ENCODE assay signal across 9 mouse cellular contexts in the genomic region with DNA sequence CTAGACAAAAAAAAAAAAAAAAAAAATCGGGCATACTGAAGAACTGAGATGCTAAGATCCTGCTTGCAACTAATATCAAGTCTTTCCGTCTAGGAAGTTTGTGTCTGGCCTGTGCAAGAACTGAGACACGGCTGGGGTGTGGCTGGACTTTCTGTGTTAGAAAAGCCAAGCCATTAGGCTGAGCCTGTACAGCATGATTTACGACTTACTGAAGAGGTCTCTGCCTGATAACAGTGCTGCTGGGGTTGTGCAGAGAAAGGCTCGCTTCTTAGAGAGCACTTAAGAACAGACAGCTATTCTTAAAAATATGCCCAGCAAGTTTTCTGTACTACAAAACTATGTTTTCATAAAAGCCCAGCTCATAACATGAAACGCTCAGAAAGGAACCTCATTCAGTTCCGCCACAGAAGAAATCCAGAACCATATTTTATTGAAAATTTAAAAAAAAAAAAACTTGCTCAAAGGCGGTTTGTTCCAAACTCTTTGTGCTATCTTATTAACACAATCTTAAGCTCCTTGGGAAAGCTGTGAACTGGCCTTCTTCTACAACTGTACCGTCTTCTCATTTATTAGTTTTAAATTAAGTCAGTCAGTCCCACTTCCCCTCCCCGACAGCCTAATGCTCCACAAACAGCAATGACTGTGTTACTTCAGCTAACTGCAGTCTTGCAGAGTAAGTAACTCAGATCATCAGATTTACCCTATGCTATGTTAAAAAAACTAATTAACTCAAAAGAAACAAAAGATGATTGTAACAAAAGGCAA. TPM values are rescaled to one million over a fixed set of nuclear protein-coding genes. Genes with fewer than 3 reads are reported as not detected.
DNase-seq lines count a peak whose midpoint lies in the region; ATAC-seq lines count a peak whose summit lies in the region.
"Had no signal": no experiment of that assay in that cellular context is flagged by ENCODE, and none has a peak within 500 bp of the region (broad histone marks: within the 10 kb centered on the region; RNA-seq: fewer than 3 reads in every experiment).

No protein-coding gene starts in this region.

- no peaks in the 10 kb centered on the region for H3K27me3 ChIP-seq in kidney, embryonic 15.5 days
- H3K27me3 ChIP-seq in forebrain, embryonic 11.5 days (ENCODE audit: control insufficient read depth, insufficient read depth, low read length): no peaks in the 10 kb centered on the region
- H3K27me3 ChIP-seq: limb, embryonic 13.5 days had no signal

- H3K4me1 ChIP-seq in kidney, embryonic 15.5 days: peaks cover 47% of the 10 kb centered on the region
- H3K4me1 ChIP-seq in forebrain, embryonic 11.5 days (replicated peaks; ENCODE audit: control insufficient read depth, insufficient read depth, low read length): peaks cover 12% of the 10 kb centered on the region

- 33% methylated on average over 10 of the region's 10 CpGs for WGBS in kidney, embryonic 15.5 days
- 61% methylated on average over 10 of the region's 10 CpGs for WGBS in forebrain, embryonic 11.5 days

- no peaks in the 10 kb centered on the region for H3K36me3 ChIP-seq in kidney, embryonic 15.5 days
- H3K36me3 ChIP-seq in forebrain, embryonic 11.5 days (ENCODE audit: control insufficient read depth, insufficient read depth, low read length): no peaks in the 10 kb centered on the region
- H3K36me3 ChIP-seq: limb, embryonic 13.5 days had no signal

- H3K9me3 ChIP-seq in kidney, embryonic 15.5 days (replicated peaks): no peaks in the 10 kb centered on the region
- H3K9me3 ChIP-seq in forebrain, embryonic 11.5 days (ENCODE audit: control insufficient read depth, low read length): no peaks in the 10 kb centered on the region
- H3K9me3 ChIP-seq: limb, embryonic 13.5 days had no signal

- no peak for DNase-seq in kidney, postnatal 10 days
- DNase-seq in NIH3T3 (ENCODE audit: low read depth): peak; percentile 40
- DNase-seq in forebrain, embryonic 11.5 days (ENCODE audit: low spot score): no peak
- no peak for DNase-seq in adrenal gland, postnatal 25 days
- DNase-seq in urinary bladder, postnatal 4 days (ENCODE audit: low spot score in 2 of 2): no peak
- DNase-seq: gastrocnemius, postnatal 36 days had no signal

- ATAC-seq in kidney, embryonic 15.5 days (replicated peaks; ENCODE audit: low FRiP score): peak; percentile 78
- no peak for ATAC-seq in forebrain, embryonic 11.5 days (replicated peaks; ENCODE audit: low FRiP score)
- ATAC-seq in megakaryocyte-erythroid progenitor cell, adult 5-6 weeks (replicated peaks; ENCODE audit: low FRiP score, low TSS enrichment, poor library complexity, severe bottlenecking): peak; percentile 78

- no peak overlapping the region for H3K4me3 ChIP-seq in kidney, embryonic 15.5 days (replicated peaks)
- H3K4me3 ChIP-seq in forebrain, embryonic 11.5 days (ENCODE audit: low read depth, low read length): no peak overlapping the region
- H3K4me3 ChIP-seq: limb, embryonic 13.5 days had no signal

- H3K27ac ChIP-seq in kidney, embryonic 15.5 days: no peak overlapping the region
- H3K27ac ChIP-seq in forebrain, embryonic 11.5 days (ENCODE audit: low read depth, low read length): 0 out of 2 replicates have a peak overlapping the region, but pooled peaks have one; percentile 2
- H3K27ac ChIP-seq: limb, embryonic 13.5 days had no signal

- no peak overlapping the region for H3K9ac ChIP-seq in kidney, embryonic 15.5 days
- no peak overlapping the region for H3K9ac ChIP-seq in forebrain, embryonic 11.5 days (ENCODE audit: low read length)
- H3K9ac ChIP-seq: limb, embryonic 13.5 days had no signal

- no peak overlapping the region for H3K4me2 ChIP-seq in kidney, embryonic 15.5 days
- no peak overlapping the region for H3K4me2 ChIP-seq in forebrain, embryonic 11.5 days (ENCODE audit: low read depth, low read length, severe bottlenecking)
- H3K4me2 ChIP-seq: limb, embryonic 13.5 days had no signal

RNA-seq across cellular contexts. Expression of a gene that starts 26.1 kb away (rescaled TPM):
- polyA plus RNA-seq in kidney, embryonic 15.5 days (2015; fragmentation: Nextera tagmentation; extraction: Ambion mirVana): 11.3 and 12.7 TPM in 2 replicates
- 56.9 and 61.2 TPM in 2 replicates for polyA plus RNA-seq in forebrain, embryonic 11.5 days (2014; fragmentation: Nextera tagmentation; extraction: Ambion mirVana)
- 54.8 and 57.8 TPM in 2 replicates for total RNA-seq in megakaryocyte-erythroid progenitor cell, adult 5-6 weeks (2014; fragmentation: Nextera tagmentation)
- total RNA-seq in megakaryocyte-erythroid progenitor cell, adult 5-6 weeks (2017): 28.3 and 32.9 TPM in 2 replicates
- total RNA-seq in adrenal gland, postnatal 25 days (2021): 72.8 and 85.1 TPM in 2 replicates
